In the genomic region with DNA sequence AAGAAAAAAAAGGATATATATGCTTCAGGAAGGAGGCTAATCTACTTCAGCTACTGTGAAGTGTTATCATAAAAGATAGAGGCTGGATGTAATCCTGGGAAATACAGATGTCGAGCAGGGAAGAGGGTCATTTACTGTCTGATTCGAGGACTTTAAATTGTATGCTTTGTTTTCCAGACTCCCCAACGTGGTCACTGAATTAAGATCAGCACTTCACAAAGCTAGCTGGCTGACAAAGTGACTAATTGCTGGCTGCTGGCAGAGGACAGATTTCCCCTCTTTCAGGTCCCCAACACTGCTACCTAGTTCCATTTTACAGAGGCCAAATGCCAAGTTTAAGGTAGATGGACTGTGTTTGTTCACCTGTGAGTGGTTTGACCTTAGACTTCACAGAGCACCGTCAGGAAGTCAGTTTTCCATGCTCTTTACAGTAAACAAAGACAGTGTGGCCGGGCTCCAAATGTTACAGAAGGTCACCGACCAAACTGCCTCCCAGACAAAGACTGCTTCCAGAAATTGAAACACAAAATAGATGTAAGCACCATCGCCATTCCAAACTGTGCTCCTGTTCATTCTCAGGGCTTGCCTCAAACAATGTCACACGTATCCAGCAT, we compare ENCODE assay signal across 11 mouse cellular contexts.
DNase-seq lines count a peak whose midpoint lies in the region; ATAC-seq and TF ChIP-seq lines count a peak whose summit lies in the region.
"Had no signal": no experiment of that assay in that cellular context is flagged by ENCODE, and none has a peak within 500 bp of the region (broad histone marks: within the 10 kb centered on the region; RNA-seq: fewer than 3 reads in every experiment).

No protein-coding gene starts in this region.

- ATAC-seq in heart, embryonic 11.5 days (replicated peaks; ENCODE audit: insufficient number of reproducible peaks, low FRiP score, low TSS enrichment) = no peak
- ATAC-seq in limb, embryonic 15.5 days (ENCODE audit: insufficient number of reproducible peaks, low FRiP score, low TSS enrichment, low read depth) = no peak
- ATAC-seq in erythroblast, adult 5-6 weeks (replicated peaks; ENCODE audit: low FRiP score, poor library complexity, severe bottlenecking) = no peak

- peaks cover 30% of the 10 kb centered on the region for H3K4me1 ChIP-seq in heart, embryonic 11.5 days (ENCODE audit: control insufficient read depth, insufficient read depth, low read length)
- peaks cover 9% of the 10 kb centered on the region for H3K4me1 ChIP-seq in limb, embryonic 15.5 days

- no peak overlapping the region for H3K4me3 ChIP-seq in heart, embryonic 11.5 days (ENCODE audit: low read depth, low read length)
- H3K4me3 ChIP-seq in limb, embryonic 15.5 days = no peak overlapping the region
- H3K4me3 ChIP-seq: erythroblast, embryonic 14.5 days had no signal

- intact Hi-C loops in heart, postnatal 10 days (cut with DNase I) = loop anchor here (5.0 kb wide), 2 partner anchors 453 to 1413 kb away; no protein-coding TSS in a partner anchor

- no peaks in the 10 kb centered on the region for H3K27me3 ChIP-seq in heart, embryonic 11.5 days (ENCODE audit: control insufficient read depth, insufficient read depth, low read length)
- H3K27me3 ChIP-seq in limb, embryonic 15.5 days = no peaks in the 10 kb centered on the region
- H3K27me3 ChIP-seq: CH12.LX had no signal

- 38% methylated on average over 8 of the region's 8 CpGs for WGBS in heart, embryonic 11.5 days (ENCODE audit: insufficient replicate concordance)
- 39% methylated on average over 8 of the region's 8 CpGs for WGBS in limb, embryonic 15.5 days

- no peak overlapping the region for H3K9ac ChIP-seq in heart, embryonic 11.5 days (ENCODE audit: low read depth, low read length)
- no peak overlapping the region for H3K9ac ChIP-seq in limb, embryonic 15.5 days

- no peak for TF ChIP-seq CTCF in brain, embryonic 14.5 days (IDR thresholded peaks at IDR 0.05; ENCODE audit: borderline replicate concordance, extremely low read depth, insufficient read depth, insufficient read length)

- H3K9me3 ChIP-seq in heart, embryonic 11.5 days (replicated peaks; ENCODE audit: control insufficient read depth, low read length) = no peaks in the 10 kb centered on the region
- H3K9me3 ChIP-seq in limb, embryonic 15.5 days = no peaks in the 10 kb centered on the region

- TF ChIP-seq POLR2A in brain, embryonic 14.5 days (IDR thresholded peaks at IDR 0.05; ENCODE audit: borderline replicate concordance, extremely low read depth, insufficient read depth, insufficient read length, poor library complexity, severe bottlenecking) = no peak

- H3K27ac ChIP-seq in heart, embryonic 11.5 days (ENCODE audit: low read depth, low read length) = no peak overlapping the region
- H3K27ac ChIP-seq in limb, embryonic 15.5 days = peak overlapping the region; percentile 3; the same call in 1 of the 2 replicates

- H3K4me2 ChIP-seq in heart, embryonic 11.5 days = no peak overlapping the region
- no peak overlapping the region for H3K4me2 ChIP-seq in limb, embryonic 15.5 days

- H3K36me3 ChIP-seq in heart, embryonic 11.5 days (ENCODE audit: control insufficient read depth, insufficient read depth, low read length) = no peaks in the 10 kb centered on the region
- H3K36me3 ChIP-seq in limb, embryonic 15.5 days = no peaks in the 10 kb centered on the region

- peak; percentile 21 for DNase-seq in heart, adult 8-10 months (ENCODE audit: low spot score)
- DNase-seq in brain, embryonic 14.5 days (ENCODE audit: low read depth) = peak; percentile 60
- DNase-seq in heart, postnatal 10 days = peak; percentile 56 to 59
- no peak for DNase-seq in spleen, postnatal 14 days (ENCODE audit: low spot score in 2 of 2)
- no peak for DNase-seq in gastrocnemius, adult 8-10 months (ENCODE audit: low spot score in 2 of 2)
- DNase-seq: thymus, adult 2 months had no signal

Comparison
In these comparisons a context has a peak if more than half of its experiments do, and no peak if none do; other contexts are left out.
1. DNase-seq: peak in heart, adult 8-10 months (single experiment), brain, embryonic 14.5 days (single experiment) and heart, postnatal 10 days (2 of 2); none in spleen, postnatal 14 days (0 of 2) and gastrocnemius, adult 8-10 months (0 of 2).